Comparison of ENCODE assay signal across 9 mouse cellular contexts in the genomic region with DNA sequence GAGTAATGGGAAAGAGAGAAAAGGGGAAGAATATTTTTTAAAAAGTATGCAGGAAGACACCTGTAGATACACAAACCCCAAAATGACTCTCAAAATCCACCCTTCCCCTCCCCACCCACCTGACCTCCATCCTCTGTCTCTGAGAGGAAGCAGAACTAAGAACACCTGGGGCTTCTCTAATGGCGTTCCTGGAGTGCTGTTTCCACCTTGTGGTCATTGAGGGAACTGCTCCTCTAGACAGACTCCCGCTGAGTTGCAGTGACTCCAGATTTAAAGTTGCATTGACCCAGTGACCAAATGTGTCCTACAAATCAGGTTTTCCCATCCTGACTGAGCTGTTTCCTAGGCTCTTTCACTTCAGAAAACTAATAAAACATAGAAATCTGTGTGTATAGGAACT. TPM values are rescaled to one million over a fixed set of nuclear protein-coding genes. Genes with fewer than 3 reads are reported as not detected.
DNase-seq lines count a peak whose midpoint lies in the region; ATAC-seq and TF ChIP-seq lines count a peak whose summit lies in the region.
"Had no signal": no experiment of that assay in that cellular context is flagged by ENCODE, and none has a peak within 500 bp of the region (broad histone marks: within the 10 kb centered on the region; RNA-seq: fewer than 3 reads in every experiment).

No protein-coding gene starts in this region.

- no peaks in the 10 kb centered on the region for H3K27me3 ChIP-seq in kidney, embryonic 15.5 days
- H3K27me3 ChIP-seq in heart, postnatal 0 days (ENCODE audit: control insufficient read depth, insufficient read depth, low read length), result no peaks in the 10 kb centered on the region
- no peaks in the 10 kb centered on the region for H3K27me3 ChIP-seq in small intestine, adult 2 months (ENCODE audit: control insufficient read depth, insufficient read depth, low read length)

- WGBS in kidney, embryonic 15.5 days, result 2% methylated on average over 2 of the region's 2 CpGs
- 0% methylated on average over 2 of the region's 2 CpGs for WGBS in heart, postnatal 0 days
- WGBS in small intestine, adult 2 months, result 1% methylated on average over 2 of the region's 2 CpGs

- no peak overlapping the region for H3K4me2 ChIP-seq in kidney, embryonic 15.5 days
- no peak overlapping the region for H3K4me2 ChIP-seq in heart, postnatal 0 days (ENCODE audit: low read depth, low read length)
- H3K4me2 ChIP-seq: embryonic facial prominence, embryonic 13.5 days had no signal

- peak; percentile 96 for TF ChIP-seq CTCF in heart, postnatal 0 days (IDR thresholded peaks at IDR 0.05; ENCODE audit: low read depth)
- peak; percentile 86; the same call in 1 of the 2 replicates for TF ChIP-seq CTCF in small intestine, adult 2 months (IDR thresholded peaks at IDR 0.05; ENCODE audit: extremely low read depth, insufficient read length, insufficient replicate concordance, low read depth, low read length)

- H3K4me1 ChIP-seq in kidney, embryonic 15.5 days, result no peaks in the 10 kb centered on the region
- H3K4me1 ChIP-seq in heart, postnatal 0 days (ENCODE audit: control insufficient read depth, insufficient read depth), result no peaks in the 10 kb centered on the region
- no peaks in the 10 kb centered on the region for H3K4me1 ChIP-seq in small intestine, adult 2 months (ENCODE audit: control insufficient read depth, insufficient read depth, insufficient read length, low read length)

- no peak for TF ChIP-seq EP300 in heart, postnatal 0 days (IDR thresholded peaks at IDR 0.05; ENCODE audit: low read depth)

- no peak overlapping the region for H3K9ac ChIP-seq in kidney, embryonic 15.5 days
- no peak overlapping the region for H3K9ac ChIP-seq in heart, postnatal 0 days (replicated peaks; ENCODE audit: low read depth, low read length)
- H3K9ac ChIP-seq: embryonic facial prominence, embryonic 13.5 days had no signal

- H3K27ac ChIP-seq in kidney, embryonic 15.5 days, result no peak overlapping the region
- no peak overlapping the region for H3K27ac ChIP-seq in heart, postnatal 0 days (ENCODE audit: low read depth)
- no peak overlapping the region for H3K27ac ChIP-seq in small intestine, adult 2 months (ENCODE audit: insufficient read depth, low read depth, low read length)
- H3K27ac ChIP-seq: embryonic facial prominence, embryonic 13.5 days had no signal

- TF ChIP-seq POLR2A in small intestine, adult 2 months (IDR thresholded peaks at IDR 0.05; ENCODE audit: low read depth, low read length), result no peak

- DNase-seq in kidney, adult 18-20 months, result peak; percentile 54
- DNase-seq in adrenal gland, adult 18-20 months (ENCODE audit: low spot score in 2 of 2), result peak; percentile 30 to 37
- DNase-seq in embryo, embryonic 10 days (ENCODE audit: low spot score), result peak; percentile 79
- peak; percentile 25 for DNase-seq in heart, postnatal 0 days (ENCODE audit: low spot score)
- peak; percentile 21 to 63 for DNase-seq in layer of hippocampus, adult 8-10 months (ENCODE audit: low spot score in 2 of 2)

- ATAC-seq in kidney, embryonic 15.5 days (replicated peaks; ENCODE audit: low FRiP score), result no peak; the same call in 1 of the 2 replicates
- no peak for ATAC-seq in heart, postnatal 0 days (ENCODE audit: insufficient read depth, low read depth)
- ATAC-seq in megakaryocyte, adult 5-6 weeks (ENCODE audit: poor library complexity, severe bottlenecking), result peak; percentile 84

- H3K36me3 ChIP-seq in kidney, embryonic 15.5 days, result no peaks in the 10 kb centered on the region
- no peaks in the 10 kb centered on the region for H3K36me3 ChIP-seq in heart, postnatal 0 days (replicated peaks; ENCODE audit: control insufficient read depth, insufficient read depth, low read length)
- no peaks in the 10 kb centered on the region for H3K36me3 ChIP-seq in small intestine, adult 2 months (ENCODE audit: control insufficient read depth, insufficient read depth, low read length)
- H3K36me3 ChIP-seq: embryonic facial prominence, embryonic 13.5 days had no signal

- H3K9me3 ChIP-seq in kidney, embryonic 15.5 days (replicated peaks), result no peaks in the 10 kb centered on the region
- peaks cover 7% of the 10 kb centered on the region; the same call in 1 of the 2 replicates for H3K9me3 ChIP-seq in heart, postnatal 0 days (replicated peaks; ENCODE audit: control insufficient read depth, low read length)
- H3K9me3 ChIP-seq: embryonic facial prominence, embryonic 13.5 days had no signal

- no peak overlapping the region for H3K4me3 ChIP-seq in kidney, embryonic 15.5 days (replicated peaks)
- H3K4me3 ChIP-seq in heart, postnatal 0 days (ENCODE audit: low read depth, low read length), result no peak overlapping the region
- H3K4me3 ChIP-seq in small intestine, adult 2 months (ENCODE audit: low read depth, low read length), result no peak overlapping the region
- H3K4me3 ChIP-seq: embryonic facial prominence, embryonic 13.5 days had no signal

RNA-seq across cellular contexts. Expression of a gene that starts 36.9 kb away (rescaled TPM):
- polyA plus RNA-seq in kidney, embryonic 15.5 days (2015; fragmentation: Nextera tagmentation; extraction: Ambion mirVana), result 38.0 and 41.3 TPM in 2 replicates
- not detected for total RNA-seq in adrenal gland, adult 18-20 months (2021)
- not detected in 2 replicates for total RNA-seq in heart, postnatal 0 days (2014; rRNA removed; ENCODE audit: low replicate concordance)
- polyA plus RNA-seq in heart, postnatal 0 days (2015; fragmentation: Nextera tagmentation; extraction: Ambion mirVana), result not detected in 2 replicates
- under 1 TPM in 3 of 4 experiments, not detected in 1; 0.10 to 0.27 (median 0.25) TPM for total RNA-seq in layer of hippocampus, adult 8-10 months (2022)
- not detected in 2 replicates for total RNA-seq in megakaryocyte, adult 5-6 weeks (2015)
- total RNA-seq in megakaryocyte, adult 5-6 weeks (2017), result not detected in 2 replicates
- polyA plus RNA-seq in small intestine, adult 2 months (2012; rRNA removed), result not detected in 2 replicates

RNA-seq across cellular contexts. Expression of a gene that starts 52.7 kb away (rescaled TPM):
- polyA plus RNA-seq in kidney, embryonic 15.5 days (2015; fragmentation: Nextera tagmentation; extraction: Ambion mirVana), result not detected in 2 replicates
- total RNA-seq in adrenal gland, adult 18-20 months (2021), result not detected
- total RNA-seq in heart, postnatal 0 days (2014; rRNA removed; ENCODE audit: low replicate concordance), result not detected in 2 replicates
- polyA plus RNA-seq in heart, postnatal 0 days (2015; fragmentation: Nextera tagmentation; extraction: Ambion mirVana), result not detected in 2 replicates
- 10 to 100 TPM; 12.0 to 15.0 (median 13.5) TPM for total RNA-seq in layer of hippocampus, adult 8-10 months (2022)
- not detected in 2 replicates for total RNA-seq in megakaryocyte, adult 5-6 weeks (2015)
- not detected in 2 replicates for total RNA-seq in megakaryocyte, adult 5-6 weeks (2017)
- polyA plus RNA-seq in small intestine, adult 2 months (2012; rRNA removed), result not detected in 2 replicates
- polyA plus RNA-seq: embryonic facial prominence, embryonic 13.5 days had no signal

RNA-seq across cellular contexts. Expression of a gene that starts 57.8 kb away (rescaled TPM):
- polyA plus RNA-seq in kidney, embryonic 15.5 days (2015; fragmentation: Nextera tagmentation; extraction: Ambion mirVana), result 176 and 183 TPM in 2 replicates
- 10 to 100 TPM; 15.1 to 22.6 TPM for total RNA-seq in adrenal gland, adult 18-20 months (2021)
- total RNA-seq in heart, postnatal 0 days (2014; rRNA removed; ENCODE audit: low replicate concordance), result 76.1 and 93.0 TPM in 2 replicates
- 69.1 and 73.4 TPM in 2 replicates for polyA plus RNA-seq in heart, postnatal 0 days (2015; fragmentation: Nextera tagmentation; extraction: Ambion mirVana)
- 10 to 100 TPM; 24.6 to 30.0 (median 28.4) TPM for total RNA-seq in layer of hippocampus, adult 8-10 months (2022)
- total RNA-seq in megakaryocyte, adult 5-6 weeks (2015), result 115 and 122 TPM in 2 replicates
- total RNA-seq in megakaryocyte, adult 5-6 weeks (2017), result 75.5 and 82.5 TPM in 2 replicates
- 13.4 and 20.7 TPM in 2 replicates for polyA plus RNA-seq in small intestine, adult 2 months (2012; rRNA removed)

Comparison
In these comparisons a context has a peak if more than half of its experiments do, and no peak if none do; other contexts are left out.
1. DNase-seq: peak in every context shown above with its lines; median percentile 79 in embryo, embryonic 10 days; 54 in kidney, adult 18-20 months; 42 in layer of hippocampus, adult 8-10 months; 34 in adrenal gland, adult 18-20 months; 25 in heart, postnatal 0 days.
2. RNA of a gene that starts 52.7 kb away (total RNA-seq): 12.0 to 15.0 TPM in layer of hippocampus, adult 8-10 months; not detected in adrenal gland, adult 18-20 months, not detected in heart, postnatal 0 days and not detected in megakaryocyte, adult 5-6 weeks; every median in the first group is over 10 times any median in the second.